ENCODE assay signal across 9 mouse cellular contexts in genomic region chr6:25690629-25691028, GRCm38 (mm10). TPM values are rescaled to one million over a fixed set of nuclear protein-coding genes. Genes with fewer than 3 reads are reported as not detected.
DNase-seq lines count a peak whose midpoint lies in the region; ATAC-seq lines count a peak whose summit lies in the region.
"Had no signal": no experiment of that assay in that cellular context is flagged by ENCODE, and none has a peak within 500 bp of the region (broad histone marks: within the 10 kb centered on the region; RNA-seq: fewer than 3 reads in every experiment).

Gpr37 (minus strand) TSS chr6:25690729.

- no peaks in the 10 kb centered on the region for H3K9me3 ChIP-seq in forebrain, embryonic 10.5 days
- no peaks in the 10 kb centered on the region for H3K9me3 ChIP-seq in midbrain, embryonic 16.5 days (replicated peaks; ENCODE audit: control insufficient read depth, low read length, poor library complexity, severe bottlenecking)

- no peak for DNase-seq in left cerebral cortex, adult 18-20 months (ENCODE audit: low spot score in 2 of 2)
- DNase-seq in left cerebral cortex, adult 11 months (ENCODE audit: low spot score), result no peak
- DNase-seq in forebrain, embryonic 10.5 days (ENCODE audit: extremely low spot score, low spot score), result no peak
- no peak for DNase-seq in layer of hippocampus, postnatal 10 days (ENCODE audit: low spot score in 2 of 2)
- DNase-seq in T-cell, adult 2 months (ENCODE audit: low spot score), result no peak
- no peak for DNase-seq in adrenal gland, postnatal 14 days
- DNase-seq in thymus, postnatal 4 days, result no peak

- no peak; the same call in 1 of the 2 replicates for ATAC-seq in midbrain, embryonic 16.5 days

- peaks cover 31% of the 10 kb centered on the region for H3K27me3 ChIP-seq in forebrain, embryonic 10.5 days (ENCODE audit: poor library complexity, severe bottlenecking)
- H3K27me3 ChIP-seq in midbrain, embryonic 16.5 days (ENCODE audit: control insufficient read depth, insufficient read depth, low read depth, low read length), result no peaks in the 10 kb centered on the region; the same call in 1 of the 2 replicates

- H3K4me2 ChIP-seq in midbrain, embryonic 16.5 days (ENCODE audit: low read length), result peak within 1 kb of the TSS; percentile 76

- 39% methylated on average over 7 of the region's 7 CpGs for WGBS in forebrain, embryonic 10.5 days
- 35% methylated on average over 7 of the region's 7 CpGs for WGBS in midbrain, embryonic 16.5 days

- peaks cover 23% of the 10 kb centered on the region for H3K4me1 ChIP-seq in forebrain, embryonic 10.5 days
- peaks cover 6% of the 10 kb centered on the region for H3K4me1 ChIP-seq in midbrain, embryonic 16.5 days (ENCODE audit: control insufficient read depth, insufficient read depth, low read length)

- peak within 1 kb of the TSS; percentile 84 for H3K27ac ChIP-seq in forebrain, embryonic 10.5 days
- H3K27ac ChIP-seq in midbrain, embryonic 16.5 days (ENCODE audit: low read length), result peak within 1 kb of the TSS; percentile 72

- H3K4me3 ChIP-seq in forebrain, embryonic 10.5 days, result peak within 1 kb of the TSS; percentile 71
- H3K4me3 ChIP-seq in midbrain, embryonic 16.5 days (ENCODE audit: low read depth, low read length), result peak within 1 kb of the TSS; percentile 57

- H3K9ac ChIP-seq in midbrain, embryonic 16.5 days (ENCODE audit: low read depth, low read length), result peak within 1 kb of the TSS; percentile 69

- H3K36me3 ChIP-seq in forebrain, embryonic 10.5 days (replicated peaks), result no peaks in the 10 kb centered on the region
- no peaks in the 10 kb centered on the region for H3K36me3 ChIP-seq in midbrain, embryonic 16.5 days (ENCODE audit: control insufficient read depth, insufficient read depth, low read length)

RNA-seq across cellular contexts. Expression of gene Gpr37, which starts in this region (rescaled TPM):
- 10 to 100 TPM; 18.4 to 22.4 TPM for total RNA-seq in left cerebral cortex, adult 18-20 months (2021)
- polyA plus RNA-seq in forebrain, embryonic 10.5 days (2016; fragmentation: Nextera tagmentation; extraction: Ambion mirVana), result 0.39 and 0.47 TPM in 2 replicates
- total RNA-seq in layer of hippocampus, postnatal 10 days (2021), result 10 to 100 TPM; 30.4 to 31.8 TPM
- 5.2 and 7.0 TPM in 2 replicates for polyA plus RNA-seq in midbrain, embryonic 16.5 days (2015; fragmentation: Nextera tagmentation; extraction: Ambion mirVana)
- 0.44 and 0.49 TPM in 2 replicates for total RNA-seq in adrenal gland, postnatal 14 days (2021)
- total RNA-seq: megakaryocyte progenitor cell, adult 5-6 weeks had no signal

Comparison
In these comparisons a context has a peak if more than half of its experiments do, and no peak if none do; other contexts are left out.
1. RNA of gene Gpr37 (total RNA-seq): 30.4 to 31.8 TPM in layer of hippocampus, postnatal 10 days and 18.4 to 22.4 TPM in left cerebral cortex, adult 18-20 months; 0.44 to 0.49 TPM in adrenal gland, postnatal 14 days; every median in the first group is over 10 times any median in the second.